Mouse (Mus musculus): ENCODE measurements around the gene Ms4a18.
A peak's percentile ranks its signal among the peaks of the same experiment; 100 is the strongest.

The Ms4a18 gene

DNA sequence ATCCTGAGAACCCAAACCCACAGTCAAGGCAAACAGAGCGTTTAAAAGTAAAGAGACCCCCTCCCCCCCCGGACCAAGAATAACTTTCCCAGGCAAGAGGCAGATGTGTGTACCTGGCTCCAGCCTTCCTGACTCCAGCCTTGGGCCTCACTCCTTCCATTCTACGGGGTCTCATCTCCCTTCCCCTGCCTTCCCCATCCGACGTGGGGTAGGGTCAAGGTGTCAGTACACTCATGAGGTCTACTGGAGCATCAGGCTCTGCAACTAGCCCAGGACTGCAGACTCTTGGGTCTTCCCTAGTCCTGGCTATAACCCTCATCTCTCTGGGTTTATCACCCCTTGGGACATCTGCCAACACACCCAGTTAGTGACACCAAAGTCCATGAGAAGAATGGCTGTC is 37.6 kb downstream of the Ms4a18 start:
- no peak for DNase-seq

- DNase-seq, result peak; percentile 94
Observed at GRCm38 (mm10) chr19:10979184-10980168, 38.4 kb downstream of the Ms4a18 start.

- DNase-seq, result peak; percentile 22
Observed at GRCm38 (mm10) chr19:10976318-10976717, 41.5 kb downstream of the Ms4a18 start.

DNA sequence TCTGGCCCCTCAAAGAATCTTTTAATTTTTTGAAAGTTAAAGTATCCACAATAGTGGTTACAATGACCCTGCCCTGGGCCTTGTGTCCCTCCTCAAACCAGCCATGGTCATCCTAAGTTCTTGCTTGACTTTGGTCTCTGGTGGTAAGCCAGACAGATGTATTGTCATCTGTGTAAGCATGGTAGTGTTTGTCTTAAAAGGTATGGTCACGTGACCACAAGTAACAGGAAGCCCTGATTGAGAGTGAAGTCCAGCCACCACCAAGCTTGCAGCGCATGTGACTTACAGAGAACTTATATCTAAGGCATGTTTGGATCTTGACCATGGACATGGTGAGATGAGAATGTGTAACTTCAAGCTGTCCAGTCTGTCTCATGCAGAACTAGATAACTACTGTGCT is 42.6 kb downstream of the Ms4a18 start:
- no peak for DNase-seq

- no peak for DNase-seq
Observed at GRCm38 (mm10) chr19:10974238-10974865, 43.5 kb downstream of the Ms4a18 start, which contains the start of gene Ms4a10. Gene Ms4a10 (minus strand): TSS chr19:10974670.

GRCm38 (mm10) chr19:10973187-10973586 is 44.6 kb downstream of the Ms4a18 start:
- no peak for DNase-seq

DNA sequence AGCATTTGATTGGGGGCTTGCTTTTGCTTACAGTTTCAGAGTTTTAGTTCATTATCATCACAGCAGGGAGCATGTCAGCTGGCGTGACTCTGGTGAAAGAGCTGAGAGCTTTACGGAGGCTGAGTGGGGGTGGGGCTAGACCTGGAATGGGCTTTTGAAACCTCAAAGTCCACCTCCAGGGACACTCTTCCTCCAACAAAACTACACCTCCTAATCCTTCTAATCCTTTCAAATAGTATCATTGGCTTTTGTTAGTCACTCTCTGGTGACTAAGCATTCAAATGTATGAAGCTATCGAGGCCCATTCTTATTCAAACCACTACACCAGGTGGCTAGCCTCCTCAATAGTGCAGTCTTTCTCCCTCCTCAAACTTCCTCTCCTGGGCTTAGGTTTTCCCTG is 45.2 kb downstream of the Ms4a18 start:
- no peak for DNase-seq

GRCm38 (mm10) chr19:10970457-10970856 is 47.4 kb downstream of the Ms4a18 start:
- no peak for DNase-seq

- DNase-seq, result no peak
Observed at GRCm38 (mm10) chr19:10968578-10968977, 49.3 kb downstream of the Ms4a18 start.

GRCm38 (mm10) chr19:10965721-10966120 is 52.1 kb downstream of the Ms4a18 start:
- DNase-seq, result no peak

DNA sequence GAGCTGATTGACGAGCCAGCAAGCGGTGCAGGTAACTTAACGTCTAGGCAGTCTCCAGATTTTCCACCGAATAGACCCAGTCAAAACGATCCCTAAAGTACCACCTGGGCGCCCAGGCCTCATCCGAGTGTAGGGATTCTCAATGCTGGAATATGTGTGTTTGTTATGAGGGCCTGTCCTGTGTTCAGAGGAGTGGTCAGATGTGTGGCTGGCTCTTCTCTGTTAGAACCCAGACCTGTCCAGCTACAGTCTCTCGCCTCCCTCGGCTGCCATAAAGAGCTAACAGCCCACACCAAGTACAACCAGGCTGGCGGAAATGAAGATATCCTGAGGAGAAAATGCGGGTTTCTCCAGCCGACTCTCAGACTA is 57.9 kb downstream of the Ms4a18 start:
- no peak for DNase-seq

GRCm38 (mm10) chr19:10959085-10959977 is 58.5 kb downstream of the Ms4a18 start:
- peak; percentile 62 for DNase-seq

DNA sequence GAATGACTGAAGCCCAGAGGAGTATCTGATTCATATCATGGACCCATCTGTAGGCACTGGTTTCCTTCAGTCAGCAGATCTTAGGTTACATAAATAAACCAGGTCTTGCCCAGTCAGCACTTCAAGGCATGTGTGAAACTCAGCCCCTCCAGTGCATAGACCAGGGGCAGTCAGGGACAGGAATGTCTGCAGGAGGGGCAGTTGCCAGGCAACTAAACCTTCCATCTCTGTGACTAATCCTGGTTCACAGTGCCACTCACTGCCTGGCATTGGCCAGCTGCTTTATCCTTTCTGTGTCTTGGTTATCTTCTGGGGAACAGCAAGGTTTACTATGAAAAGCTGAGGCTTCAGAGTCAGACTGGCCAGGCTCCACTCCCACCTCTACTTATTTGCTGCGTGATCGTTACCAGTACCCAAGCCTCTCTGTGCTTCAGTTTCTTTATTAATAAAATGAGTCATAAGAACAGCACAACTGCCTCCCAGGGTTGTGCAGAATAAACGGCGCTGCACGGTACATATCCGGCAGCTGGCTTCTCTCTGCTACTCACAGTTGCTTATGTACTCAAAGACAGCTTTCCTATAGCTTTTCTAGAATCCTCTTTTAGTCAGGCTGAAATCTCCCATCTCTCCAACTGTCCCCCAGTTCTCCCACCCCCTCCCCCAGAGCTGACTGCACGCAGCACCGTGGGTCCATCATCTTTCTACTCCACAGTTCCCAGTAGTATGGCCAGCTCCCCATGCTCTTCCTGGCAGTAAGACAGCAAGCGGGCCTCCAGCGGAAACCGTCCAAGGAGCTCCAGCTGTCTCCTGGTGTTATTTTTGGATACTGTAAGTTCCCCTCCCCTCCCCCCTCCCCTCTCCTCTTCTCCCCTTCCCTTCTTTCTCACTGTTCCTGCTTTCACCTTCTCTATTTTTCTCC is 65.6 kb downstream of the Ms4a18 start:
- DNase-seq, result no peak

- DNase-seq, result no peak
Observed at GRCm38 (mm10) chr19:10949558-10949957, 68.3 kb downstream of the Ms4a18 start.

- DNase-seq, result peak; percentile 96
Observed at GRCm38 (mm10) chr19:10949112-10949511, 68.7 kb downstream of the Ms4a18 start, which contains the start of gene Ccdc86. Gene Ccdc86 (minus strand): TSS chr19:10949266.

- DNase-seq, result peak; percentile 38
Observed at GRCm38 (mm10) chr19:10948416-10948815, 69.4 kb downstream of the Ms4a18 start.

DNA sequence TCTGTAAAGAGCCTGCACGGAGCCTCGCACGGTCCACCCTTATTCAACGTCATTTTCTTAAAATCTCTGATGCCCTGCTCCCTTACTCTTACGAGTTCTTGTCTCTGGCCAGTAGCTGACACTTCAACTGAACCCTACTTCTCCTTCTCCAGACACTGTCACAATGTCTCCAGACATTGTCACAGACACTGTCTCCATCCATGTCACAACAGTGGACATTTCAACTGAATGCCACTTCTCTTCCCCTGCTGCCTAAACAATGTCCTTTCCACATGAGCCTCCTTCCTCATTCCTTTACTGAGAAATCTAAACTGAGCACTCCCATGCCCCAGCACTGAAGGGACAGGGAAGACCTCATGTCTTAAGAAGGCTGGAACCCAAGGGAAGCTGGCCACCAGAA is 70.6 kb downstream of the Ms4a18 start:
- no peak for DNase-seq

All from thymus, postnatal 14 days (tissue).